Mouse (Mus musculus): ENCODE measurements at regions not wholly inside any gene's neighbourhood (a gene's known extent, or its start where the extent isn't known, plus 50 kb on each side); places are given as distances from the start of the nearest gene placed in this dataset.

GRCm38 (mm10) chr13:118849541-118849940 is 179.9 kb downstream of the Fgf10 start:
- no peak for DNase-seq

- DNase-seq: no peak
Measured at GRCm38 (mm10) chr13:118850708-118851107, 181.1 kb downstream of the Fgf10 start.

GRCm38 (mm10) chr13:118886339-118886810 is 216.8 kb downstream of the Fgf10 start:
- no peak for DNase-seq

- no peak for DNase-seq
Measured at GRCm38 (mm10) chr13:118895079-118895478, 225.5 kb downstream of the Fgf10 start.

- DNase-seq: no peak
Measured at GRCm38 (mm10) chr13:118901950-118902349, 232.4 kb downstream of the Fgf10 start.

- DNase-seq: no peak
Measured at GRCm38 (mm10) chr13:118910351-118910750, 240.8 kb downstream of the Fgf10 start.

- DNase-seq: no peak
Measured at GRCm38 (mm10) chr13:118940786-118941185, 271.2 kb downstream of the Fgf10 start.

GRCm38 (mm10) chr13:118966120-118966676 is 296.6 kb downstream of the Fgf10 start:
- DNase-seq: no peak

GRCm38 (mm10) chr13:118967707-118968106 is 298.1 kb downstream of the Fgf10 start:
- DNase-seq: no peak

GRCm38 (mm10) chr13:118975008-118975407 is 305.4 kb downstream of the Fgf10 start:
- DNase-seq: no peak

GRCm38 (mm10) chr13:118975519-118975918 is 305.9 kb downstream of the Fgf10 start:
- no peak for DNase-seq

GRCm38 (mm10) chr13:118979505-118979904 is 309.9 kb downstream of the Fgf10 start:
- DNase-seq: no peak

- no peak for DNase-seq
Measured at GRCm38 (mm10) chr13:118981196-118981810, 311.7 kb downstream of the Fgf10 start.

- no peak for DNase-seq
Measured at GRCm38 (mm10) chr13:118985285-118985684, 315.7 kb downstream of the Fgf10 start.

GRCm38 (mm10) chr13:119025305-119025975 is 355.8 kb downstream of the Fgf10 start:
- no peak for DNase-seq

- DNase-seq: no peak
Measured at GRCm38 (mm10) chr13:119039616-119040015, 370.0 kb downstream of the Fgf10 start.

GRCm38 (mm10) chr13:119045112-119045511 is 375.5 kb downstream of the Fgf10 start:
- no peak for DNase-seq

GRCm38 (mm10) chr13:119068745-119069580 is 359.4 kb upstream of the Paip1 start:
- DNase-seq: no peak

- DNase-seq: no peak
Measured at GRCm38 (mm10) chr13:119069581-119069936, 358.8 kb upstream of the Paip1 start.

GRCm38 (mm10) chr13:119079243-119079642 is 349.2 kb upstream of the Paip1 start:
- DNase-seq: no peak

- no peak for DNase-seq
Measured at GRCm38 (mm10) chr13:119081691-119082090, 346.7 kb upstream of the Paip1 start.

- DNase-seq: no peak
Measured at GRCm38 (mm10) chr13:119117906-119118305, 310.5 kb upstream of the Paip1 start.

- no peak for DNase-seq
Measured at GRCm38 (mm10) chr13:119118382-119118781, 310.0 kb upstream of the Paip1 start.
